In genomic region chr3:105687324-105688060, GRCm38 (mm10) we compare ENCODE assay signal across 8 mouse cellular contexts. TPM values are rescaled to one million over a fixed set of nuclear protein-coding genes. Genes with fewer than 3 reads are reported as not detected.
DNase-seq lines count a peak whose midpoint lies in the region; ATAC-seq and TF ChIP-seq lines count a peak whose summit lies in the region.

Gene Ddx20, minus strand, starts transcription at chr3:105687574.

- WGBS in forebrain, embryonic 10.5 days = under 1% methylated on average over 66 of the region's 72 CpGs
- WGBS in heart, embryonic 15.5 days = under 1% methylated on average over 70 of the region's 72 CpGs
- WGBS in liver, embryonic 14.5 days (ENCODE audit: insufficient replicate concordance) = under 1% methylated on average over 72 of the region's 72 CpGs
- 0% methylated on average over 59 of the region's 72 CpGs for WGBS in neural tube, embryonic 11.5 days
- WGBS in stomach, postnatal 0 days = under 1% methylated on average over 72 of the region's 72 CpGs

- peak; percentile 96 for ATAC-seq in heart, embryonic 15.5 days (replicated peaks; ENCODE audit: insufficient number of reproducible peaks, insufficient read depth, low FRiP score, low read depth)
- peak; percentile 92 for ATAC-seq in liver, embryonic 14.5 days (ENCODE audit: insufficient read depth)
- ATAC-seq in neural tube, embryonic 11.5 days (ENCODE audit: insufficient read depth, low FRiP score, low TSS enrichment) = peak; percentile 95
- peak; percentile 97 for ATAC-seq in stomach, postnatal 0 days (ENCODE audit: low FRiP score, low TSS enrichment)

- peak; percentile 80 for TF ChIP-seq CTCF in liver, embryonic 14.5 days (IDR thresholded peaks at IDR 0.05; ENCODE audit: low read depth)
- peak; percentile 78 for TF ChIP-seq CTCF in stomach, postnatal 0 days (IDR thresholded peaks at IDR 0.05; ENCODE audit: low read depth)

- peaks cover 15% of the 10 kb centered on the region for H3K4me1 ChIP-seq in forebrain, embryonic 10.5 days
- peaks cover 10% of the 10 kb centered on the region; the same call in 1 of the 2 replicates for H3K4me1 ChIP-seq in heart, embryonic 15.5 days (replicated peaks)
- H3K4me1 ChIP-seq in liver, embryonic 14.5 days (replicated peaks; ENCODE audit: control insufficient read depth in 2 of 2, insufficient read depth in 2 of 2, low read length in 1 of 2) = peaks cover 6 to 8% of the 10 kb centered on the region in 2 experiments
- H3K4me1 ChIP-seq in neural tube, embryonic 11.5 days (ENCODE audit: control insufficient read depth, insufficient read depth, low read length) = no peaks in the 10 kb centered on the region
- H3K4me1 ChIP-seq in stomach, postnatal 0 days (replicated peaks; ENCODE audit: control insufficient read depth, insufficient read depth) = 0 out of 2 replicates have a peak, but pooled peaks cover 3% of the 10 kb centered on the region

- H3K4me3 ChIP-seq in forebrain, embryonic 10.5 days = peak within 1 kb of the TSS; percentile 83
- peak within 1 kb of the TSS; percentile 99 for H3K4me3 ChIP-seq in heart, embryonic 15.5 days
- H3K4me3 ChIP-seq in liver, embryonic 14.5 days (ENCODE audit: insufficient read depth in 1 of 2, low read depth in 2 of 2, low read length in 2 of 2) = peak within 1 kb of the TSS; percentile 73 to 96
- H3K4me3 ChIP-seq in neural tube, embryonic 11.5 days (ENCODE audit: low read depth, low read length) = peak within 1 kb of the TSS; percentile 94
- H3K4me3 ChIP-seq in stomach, postnatal 0 days (ENCODE audit: low read depth, low read length) = peak within 1 kb of the TSS; percentile 73

- H3K36me3 ChIP-seq in forebrain, embryonic 10.5 days (replicated peaks) = peaks cover 26% of the 10 kb centered on the region
- H3K36me3 ChIP-seq in heart, embryonic 15.5 days = peaks cover 20% of the 10 kb centered on the region; the same call in 1 of the 2 replicates
- peaks cover 17% of the 10 kb centered on the region for H3K36me3 ChIP-seq in liver, embryonic 14.5 days (replicated peaks; ENCODE audit: control insufficient read depth, insufficient read depth, low read depth)
- no peaks in the 10 kb centered on the region; the same call in 1 of the 2 replicates for H3K36me3 ChIP-seq in neural tube, embryonic 11.5 days (ENCODE audit: control insufficient read depth, insufficient read depth, low read length)
- H3K36me3 ChIP-seq in stomach, postnatal 0 days (ENCODE audit: control insufficient read depth, insufficient read depth, low read length) = no peaks in the 10 kb centered on the region

- peak within 1 kb of the TSS; percentile 78 for H3K4me2 ChIP-seq in heart, embryonic 15.5 days
- peak within 1 kb of the TSS; percentile 90 for H3K4me2 ChIP-seq in liver, embryonic 14.5 days (ENCODE audit: low read depth)
- H3K4me2 ChIP-seq in neural tube, embryonic 11.5 days (ENCODE audit: low read depth) = peak within 1 kb of the TSS; percentile 60
- peak within 1 kb of the TSS; percentile 86 for H3K4me2 ChIP-seq in stomach, postnatal 0 days (replicated peaks; ENCODE audit: low read depth)

- DNase-seq in CD8-positive naive resting alpha-beta T cell, adult 2 months (ENCODE audit: low read depth in 2 of 2, low spot score in 2 of 2) = peak; percentile 95
- peak; percentile 96 for DNase-seq in c-Kit-positive CD71-negative TER-119-negative erythroid progenitor cells, embryonic 14.5 days (ENCODE audit: low read depth)
- DNase-seq in forebrain, embryonic 10.5 days (ENCODE audit: extremely low spot score, low spot score) = peak; percentile 98
- DNase-seq in kidney, postnatal 25 days = peak; percentile 97 to 98
- peak; percentile 97 to 98 (median 98) for DNase-seq in liver, embryonic 14.5 days (ENCODE audit: low read depth in 3 of 3, low spot score in 3 of 3)
- DNase-seq in neural tube, embryonic 11.5 days (ENCODE audit: low spot score) = peak; percentile 96
- DNase-seq in stomach, postnatal 0 days (ENCODE audit: low spot score) = peak; percentile 98

- H3K27me3 ChIP-seq in forebrain, embryonic 10.5 days (ENCODE audit: poor library complexity, severe bottlenecking) = peaks cover 7% of the 10 kb centered on the region; the same call in 1 of the 2 replicates
- no peaks in the 10 kb centered on the region for H3K27me3 ChIP-seq in heart, embryonic 15.5 days
- H3K27me3 ChIP-seq in liver, embryonic 14.5 days (ENCODE audit: control insufficient read depth, insufficient read depth, low read length) = peaks cover 3% of the 10 kb centered on the region; the same call in 1 of the 2 replicates
- H3K27me3 ChIP-seq in neural tube, embryonic 11.5 days (ENCODE audit: control insufficient read depth, insufficient read depth, low read length) = no peaks in the 10 kb centered on the region
- H3K27me3 ChIP-seq in stomach, postnatal 0 days (ENCODE audit: control insufficient read depth, insufficient read depth, low read length) = no peaks in the 10 kb centered on the region

- H3K9me3 ChIP-seq in forebrain, embryonic 10.5 days = no peaks in the 10 kb centered on the region
- no peaks in the 10 kb centered on the region for H3K9me3 ChIP-seq in heart, embryonic 15.5 days (replicated peaks)
- H3K9me3 ChIP-seq in liver, embryonic 14.5 days (ENCODE audit: control insufficient read depth, low read length) = no peaks in the 10 kb centered on the region
- H3K9me3 ChIP-seq in neural tube, embryonic 11.5 days (ENCODE audit: control insufficient read depth, low read length) = no peaks in the 10 kb centered on the region
- no peaks in the 10 kb centered on the region for H3K9me3 ChIP-seq in stomach, postnatal 0 days (ENCODE audit: control insufficient read depth, low read length)

- peak within 1 kb of the TSS; percentile 93 for H3K27ac ChIP-seq in forebrain, embryonic 10.5 days
- H3K27ac ChIP-seq in heart, embryonic 15.5 days = peak within 1 kb of the TSS; percentile 84
- peak within 1 kb of the TSS; percentile 5 for H3K27ac ChIP-seq in liver, embryonic 14.5 days
- H3K27ac ChIP-seq in neural tube, embryonic 11.5 days (ENCODE audit: low read depth, low read length) = peak within 1 kb of the TSS; percentile 69; the same call in 1 of the 2 replicates
- peak within 1 kb of the TSS; percentile 81 for H3K27ac ChIP-seq in stomach, postnatal 0 days (replicated peaks)

- peak; percentile 93 for TF ChIP-seq EP300 in liver, embryonic 14.5 days (IDR thresholded peaks at IDR 0.05; ENCODE audit: low read depth)
- peak; percentile 100 for TF ChIP-seq EP300 in stomach, postnatal 0 days (optimal IDR thresholded peaks at IDR 0.05)

- H3K9ac ChIP-seq in heart, embryonic 15.5 days = peak within 1 kb of the TSS; percentile 95
- peak within 1 kb of the TSS; percentile 88 for H3K9ac ChIP-seq in liver, embryonic 14.5 days (replicated peaks)
- peak within 1 kb of the TSS; percentile 92 for H3K9ac ChIP-seq in neural tube, embryonic 11.5 days (ENCODE audit: low read length)
- H3K9ac ChIP-seq in stomach, postnatal 0 days (ENCODE audit: low read length) = peak within 1 kb of the TSS; percentile 78

RNA-seq across cellular contexts. Expression of gene Ddx20, which starts in this region (rescaled TPM):
- polyA plus RNA-seq in forebrain, embryonic 10.5 days (2016; fragmentation: Nextera tagmentation; extraction: Ambion mirVana) = 51.3 and 54.1 TPM in 2 replicates
- polyA plus RNA-seq in heart, embryonic 15.5 days (2015; fragmentation: Nextera tagmentation; extraction: Ambion mirVana) = 18.1 and 20.6 TPM in 2 replicates
- 5.6 and 8.1 TPM in 2 replicates for polyA plus RNA-seq in liver, embryonic 14.5 days (2012; rRNA removed)
- 19.6 and 21.2 TPM in 2 replicates for polyA plus RNA-seq in liver, embryonic 14.5 days (2014; fragmentation: Nextera tagmentation; extraction: Ambion mirVana)
- polyA plus RNA-seq in neural tube, embryonic 11.5 days (2014; fragmentation: Nextera tagmentation; extraction: Ambion mirVana) = 43.3 and 45.9 TPM in 2 replicates
- polyA plus RNA-seq in stomach, postnatal 0 days (2015; fragmentation: Nextera tagmentation; extraction: Ambion mirVana) = 14.7 and 16.0 TPM in 2 replicates

Comparison
In these comparisons a context has a peak if more than half of its experiments do, and no peak if none do; other contexts are left out.
1. Peak in every context shown above with its lines: DNase-seq, ATAC-seq, H3K4me3 ChIP-seq and H3K27ac ChIP-seq.
2. H3K27ac ChIP-seq: peak in every context shown above with its lines; median percentile 93 in forebrain, embryonic 10.5 days; 84 in heart, embryonic 15.5 days; 81 in stomach, postnatal 0 days; 69 in neural tube, embryonic 11.5 days; 5 in liver, embryonic 14.5 days.